Mouse (Mus musculus): ENCODE data around the gene Gm20403. TPM values are rescaled to one million over a fixed set of nuclear protein-coding genes. Genes with fewer than 3 reads are reported as not detected.

The Gm20403 gene
- polyA plus RNA-seq, 2 experiments: not detected

DNA sequence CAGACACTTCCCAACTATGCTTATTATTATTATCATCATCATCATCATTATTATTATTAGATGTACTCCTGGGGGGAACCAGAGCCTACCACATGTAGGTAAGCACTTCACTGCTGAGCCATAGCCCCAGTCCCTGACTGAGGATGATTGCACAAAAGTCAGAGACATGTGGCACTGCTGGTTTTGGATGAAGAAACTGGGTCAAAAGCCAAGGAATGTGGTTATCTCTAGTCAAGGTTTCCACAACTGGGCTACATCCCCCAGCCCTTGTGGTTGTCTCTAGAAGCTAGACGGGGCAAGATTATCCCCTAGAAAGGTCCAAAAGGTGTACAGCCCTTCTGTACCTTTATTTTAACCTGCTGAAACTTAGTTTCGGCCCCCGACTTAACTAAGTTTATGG, 6.5 kb upstream of the Gm20403 start:
- H3K4me2 ChIP-seq (replicated peaks; ENCODE audit: low read depth, low read length, severe bottlenecking): no peak overlapping the region
- no peaks in the 10 kb centered on the region for H3K9me3 ChIP-seq (ENCODE audit: control insufficient read depth, low read length)
- no peaks in the 10 kb centered on the region for H3K4me1 ChIP-seq (ENCODE audit: control insufficient read depth, insufficient read depth, low read length)
- no peak for ATAC-seq (ENCODE audit: low FRiP score, low read depth)
- no peak for TF ChIP-seq POLR2A (IDR thresholded peaks at IDR 0.05; ENCODE audit: borderline replicate concordance, extremely low read depth, insufficient read depth, insufficient read length)
- no peak overlapping the region for H3K27ac ChIP-seq (replicated peaks; ENCODE audit: low read depth, low read length)
- no peak overlapping the region for H3K4me3 ChIP-seq (replicated peaks; ENCODE audit: low read length)
- DNase-seq (ENCODE audit: low spot score): no peak
- 54% methylated on average over 3 of the region's 3 CpGs for WGBS
- H3K36me3 ChIP-seq (ENCODE audit: control insufficient read depth, insufficient read depth, low read length): no peaks in the 10 kb centered on the region
- H3K27me3 ChIP-seq (ENCODE audit: control insufficient read depth, insufficient read depth, low read length): no peaks in the 10 kb centered on the region
- H3K9ac ChIP-seq (ENCODE audit: low read depth, low read length, severe bottlenecking): no peak overlapping the region

DNA sequence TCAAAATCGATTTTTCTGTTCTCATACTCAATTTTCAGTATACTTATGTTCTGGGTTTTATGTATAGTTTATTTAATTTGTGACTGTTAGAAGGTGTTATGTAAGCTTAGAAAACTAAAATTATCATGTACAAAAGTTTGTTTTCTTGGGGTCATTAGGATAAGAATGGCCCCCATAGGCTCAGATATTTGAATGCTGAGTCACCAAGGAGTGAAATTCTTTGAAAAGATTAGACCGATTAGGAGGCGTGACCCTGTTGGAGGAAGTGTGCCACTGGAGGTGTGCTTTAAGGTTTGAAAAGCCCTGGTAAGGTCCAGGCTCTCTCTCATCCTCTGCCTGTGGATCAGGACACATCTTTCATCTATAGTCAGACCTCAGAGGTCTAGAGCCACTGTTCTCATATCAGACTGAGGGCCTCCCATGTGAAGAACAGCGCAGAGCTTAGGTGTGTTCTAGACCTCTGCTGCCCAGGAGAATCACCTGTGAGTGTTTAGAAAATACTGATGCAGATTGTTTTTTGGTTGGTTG, 2.1 kb upstream of the Gm20403 start:
- H3K4me3 ChIP-seq (replicated peaks; ENCODE audit: low read length): no peak overlapping the region
- H3K27me3 ChIP-seq (ENCODE audit: control insufficient read depth, insufficient read depth, low read length): no peaks in the 10 kb centered on the region
- no peak overlapping the region for H3K27ac ChIP-seq (replicated peaks; ENCODE audit: low read depth, low read length)
- TF ChIP-seq POLR2A (IDR thresholded peaks at IDR 0.05; ENCODE audit: borderline replicate concordance, extremely low read depth, insufficient read depth, insufficient read length): no peak
- H3K9me3 ChIP-seq (ENCODE audit: control insufficient read depth, low read length): no peaks in the 10 kb centered on the region
- no peaks in the 10 kb centered on the region for H3K36me3 ChIP-seq (ENCODE audit: control insufficient read depth, insufficient read depth, low read length)
- DNase-seq (ENCODE audit: low spot score) (no peak), ATAC-seq (ENCODE audit: low FRiP score, low read depth) (no peak)
- 87% methylated on average over 4 of the region's 4 CpGs for whole genome bisulfite sequencing
- H3K4me1 ChIP-seq (ENCODE audit: control insufficient read depth, insufficient read depth, low read length): no peaks in the 10 kb centered on the region
- H3K4me2 ChIP-seq (replicated peaks; ENCODE audit: low read depth, low read length, severe bottlenecking): no peak overlapping the region
- H3K9ac ChIP-seq (ENCODE audit: low read depth, low read length, severe bottlenecking): no peak overlapping the region

DNA sequence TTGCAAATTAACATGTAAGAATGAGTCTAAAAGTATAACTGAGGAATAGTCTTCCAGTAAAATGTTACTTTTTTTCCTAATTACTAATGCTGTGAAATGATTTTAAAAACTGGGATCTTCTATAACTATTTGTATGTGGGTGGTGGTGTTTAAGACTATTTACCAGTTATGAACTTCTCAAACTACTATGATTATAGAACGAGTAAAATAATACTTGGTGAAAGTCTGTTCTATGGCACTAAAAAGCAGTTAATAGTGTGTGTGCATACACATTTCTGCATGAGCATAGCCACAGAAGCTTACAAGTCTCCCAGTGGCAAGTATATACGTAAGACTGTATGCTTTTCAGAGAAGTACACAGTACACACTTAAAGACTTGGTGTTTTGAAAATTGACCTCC, 827 bp upstream of the Gm20403 start:
- H3K4me3 ChIP-seq (replicated peaks; ENCODE audit: low read length): no peak overlapping the region
- 90% methylated on average over 2 of the region's 2 CpGs for WGBS
- H3K9me3 ChIP-seq (ENCODE audit: control insufficient read depth, low read length): no peaks in the 10 kb centered on the region
- no peak overlapping the region for H3K9ac ChIP-seq (ENCODE audit: low read depth, low read length, severe bottlenecking)
- no peaks in the 10 kb centered on the region for H3K27me3 ChIP-seq (ENCODE audit: control insufficient read depth, insufficient read depth, low read length)
- H3K36me3 ChIP-seq (ENCODE audit: control insufficient read depth, insufficient read depth, low read length): no peaks in the 10 kb centered on the region
- DNase-seq (ENCODE audit: low spot score): no peak
- H3K4me2 ChIP-seq (replicated peaks; ENCODE audit: low read depth, low read length, severe bottlenecking): no peak overlapping the region
- no peak for TF ChIP-seq POLR2A (IDR thresholded peaks at IDR 0.05; ENCODE audit: borderline replicate concordance, extremely low read depth, insufficient read depth, insufficient read length)
- H3K27ac ChIP-seq (replicated peaks; ENCODE audit: low read depth, low read length): no peak overlapping the region
- H3K4me1 ChIP-seq (ENCODE audit: control insufficient read depth, insufficient read depth, low read length): no peaks in the 10 kb centered on the region
- no peak for ATAC-seq (ENCODE audit: low FRiP score, low read depth)

DNA sequence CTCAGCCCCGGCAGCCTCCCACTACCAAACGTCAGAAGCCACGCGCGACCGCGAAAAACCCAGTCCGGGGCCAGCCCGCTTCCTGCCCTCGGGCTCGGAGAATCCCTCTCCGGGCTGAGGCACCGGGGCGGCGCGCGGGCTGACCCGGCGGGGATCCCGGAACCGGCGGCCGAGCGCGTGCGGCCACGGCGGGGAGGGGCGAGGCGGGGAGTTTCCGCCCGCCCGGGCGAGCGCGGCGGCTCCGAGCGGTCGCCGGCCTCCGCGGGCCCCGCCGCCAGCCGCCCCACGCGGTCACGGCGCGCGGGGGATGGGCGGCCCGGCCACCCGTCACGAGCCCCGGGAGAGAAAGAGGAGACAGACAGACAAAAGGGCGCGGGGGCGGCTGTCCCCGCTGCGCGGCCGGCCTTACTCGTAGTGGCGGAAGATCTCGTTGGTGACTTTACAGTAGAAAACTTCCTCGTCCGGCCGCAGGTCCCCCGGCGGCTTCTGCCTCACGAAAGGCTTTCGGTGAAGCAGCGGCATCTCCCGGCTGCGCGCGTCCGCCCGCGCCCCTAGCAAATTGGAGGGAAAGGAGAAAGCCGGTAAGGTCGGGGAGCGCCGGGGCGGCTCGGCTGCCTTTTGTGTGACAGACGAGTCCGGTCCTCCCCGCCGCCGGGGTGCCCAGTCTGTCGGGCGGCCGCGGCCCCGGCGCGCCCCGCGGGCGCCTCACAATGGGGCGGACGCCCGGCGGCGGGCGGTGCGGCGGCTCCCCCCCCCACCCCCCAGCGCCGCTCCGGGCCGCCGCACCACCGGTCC, 875 bp downstream of the Gm20403 start:
- Histone ChIP-seq H3K9ac (ENCODE audit: low read depth, low read length, severe bottlenecking) (peak overlapping the region; percentile 85), H3K4me3 (replicated peaks; ENCODE audit: low read length) (peak overlapping the region; percentile 81), H3K9me3 (ENCODE audit: control insufficient read depth, low read length) (no peaks in the 10 kb centered on the region), H3K4me2 (replicated peaks; ENCODE audit: low read depth, low read length, severe bottlenecking) (peak overlapping the region; percentile 91), H3K27me3 (ENCODE audit: control insufficient read depth, insufficient read depth, low read length) (no peaks in the 10 kb centered on the region), H3K4me1 (ENCODE audit: control insufficient read depth, insufficient read depth, low read length) (no peaks in the 10 kb centered on the region), H3K36me3 (ENCODE audit: control insufficient read depth, insufficient read depth, low read length) (no peaks in the 10 kb centered on the region), H3K27ac (replicated peaks; ENCODE audit: low read depth, low read length) (peak overlapping the region; percentile 82)
- no peak for TF ChIP-seq POLR2A (IDR thresholded peaks at IDR 0.05; ENCODE audit: borderline replicate concordance, extremely low read depth, insufficient read depth, insufficient read length)
- ATAC-seq (ENCODE audit: low FRiP score, low read depth): peak; percentile 58
- DNase-seq (ENCODE audit: low spot score): no peak
- under 1% methylated on average over 54 of the region's 117 CpGs for WGBS

DNA sequence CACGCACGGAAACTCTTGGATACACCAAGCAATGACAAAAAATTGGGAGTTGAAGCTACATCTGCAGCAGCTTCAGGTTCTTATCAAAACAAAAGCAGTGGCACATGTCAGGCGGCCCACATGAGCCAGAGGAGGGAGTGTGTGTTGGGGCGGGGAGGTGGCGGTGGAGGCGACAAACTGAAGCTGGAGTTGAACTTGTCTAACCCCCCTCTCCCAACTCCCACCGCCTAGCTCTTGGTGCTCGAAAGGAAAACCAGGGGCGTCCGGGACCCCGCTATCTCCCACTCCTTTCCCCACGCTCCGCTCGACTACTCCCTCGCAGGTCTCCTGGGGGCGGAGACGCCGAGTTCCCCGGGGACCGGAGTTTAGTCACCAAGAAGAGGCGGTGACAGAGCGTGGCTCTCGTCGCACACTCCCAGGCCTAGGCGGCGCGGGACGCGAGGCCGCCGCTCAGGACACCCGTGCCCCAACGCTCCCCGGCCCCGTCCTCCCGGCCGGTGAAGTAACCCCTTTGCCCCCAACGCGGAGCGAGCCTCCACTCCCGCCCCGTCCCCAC, 1.6 kb downstream of the Gm20403 start:
- Histone ChIP-seq H3K4me2 (replicated peaks; ENCODE audit: low read depth, low read length, severe bottlenecking) (peak overlapping the region; percentile 91), H3K9me3 (ENCODE audit: control insufficient read depth, low read length) (no peaks in the 10 kb centered on the region), H3K4me1 (ENCODE audit: control insufficient read depth, insufficient read depth, low read length) (no peaks in the 10 kb centered on the region), H3K27me3 (ENCODE audit: control insufficient read depth, insufficient read depth, low read length) (no peaks in the 10 kb centered on the region), H3K9ac (ENCODE audit: low read depth, low read length, severe bottlenecking) (peak overlapping the region; percentile 85), H3K4me3 (replicated peaks; ENCODE audit: low read length) (peak overlapping the region; percentile 81), H3K36me3 (ENCODE audit: control insufficient read depth, insufficient read depth, low read length) (no peaks in the 10 kb centered on the region), H3K27ac (replicated peaks; ENCODE audit: low read depth, low read length) (peak overlapping the region; percentile 82)
- no peak for TF ChIP-seq POLR2A (IDR thresholded peaks at IDR 0.05; ENCODE audit: borderline replicate concordance, extremely low read depth, insufficient read depth, insufficient read length)
- ATAC-seq (ENCODE audit: low FRiP score, low read depth) (peak; percentile 67), DNase-seq (ENCODE audit: low spot score) (peak; percentile 51)
- WGBS: 2% methylated on average over 11 of the region's 42 CpGs
